Mouse (Mus musculus): ENCODE data around the gene Hsf5. TPM values are rescaled to one million over a fixed set of nuclear protein-coding genes. Genes with fewer than 3 reads are reported as not detected.

Gene Hsf5
- total RNA-seq, 2 experiments from 2014 or later, result 0.47 to 0.66 TPM

GRCm38 (mm10) chr11:87589605-87590004, 27.4 kb upstream of the Hsf5 start:
- no peak for DNase-seq (ENCODE audit: low spot score in 2 of 2)

- peak in 1 of 2 experiments; percentile 54 for DNase-seq (ENCODE audit: low spot score in 2 of 2)
Observed at GRCm38 (mm10) chr11:87590841-87591525, 26.0 kb upstream of the Hsf5 start.

GRCm38 (mm10) chr11:87591526-87592353, 25.2 kb upstream of the Hsf5 start, which contains the start of gene Mtmr4:
TSS of gene Mtmr4 (plus strand) at chr11:87592162.
- peak; percentile 100 for DNase-seq (ENCODE audit: low spot score in 2 of 2)

GRCm38 (mm10) chr11:87592354-87592695, 24.6 kb upstream of the Hsf5 start:
- no peak for DNase-seq (ENCODE audit: low spot score in 2 of 2)

- no peak for DNase-seq (ENCODE audit: low spot score in 2 of 2)
Observed at GRCm38 (mm10) chr11:87592713-87593598, 24.0 kb upstream of the Hsf5 start.

GRCm38 (mm10) chr11:87595327-87595841, 21.6 kb upstream of the Hsf5 start:
- DNase-seq (ENCODE audit: low spot score in 2 of 2), result peak; percentile 83 to 87

- peak in 1 of 2 experiments; percentile 47 for DNase-seq (ENCODE audit: low spot score in 2 of 2)
Observed at GRCm38 (mm10) chr11:87595976-87596375, 21.0 kb upstream of the Hsf5 start.

- no peak for DNase-seq (ENCODE audit: low spot score in 2 of 2)
Observed at GRCm38 (mm10) chr11:87596492-87596891, 20.5 kb upstream of the Hsf5 start.

- DNase-seq (ENCODE audit: low spot score in 2 of 2), result no peak
Observed at GRCm38 (mm10) chr11:87597061-87597460, 19.9 kb upstream of the Hsf5 start.

- DNase-seq (ENCODE audit: low spot score in 2 of 2), result no peak
Observed at GRCm38 (mm10) chr11:87599395-87600089, 17.4 kb upstream of the Hsf5 start.

- DNase-seq (ENCODE audit: low spot score in 2 of 2), result no peak
Observed at GRCm38 (mm10) chr11:87600322-87600853, 16.6 kb upstream of the Hsf5 start.

GRCm38 (mm10) chr11:87602234-87602633, 14.7 kb upstream of the Hsf5 start:
- DNase-seq (ENCODE audit: low spot score in 2 of 2), result no peak

GRCm38 (mm10) chr11:87603571-87603970, 13.4 kb upstream of the Hsf5 start:
- DNase-seq (ENCODE audit: low spot score in 2 of 2), result no peak

GRCm38 (mm10) chr11:87609264-87609663, 7.7 kb upstream of the Hsf5 start:
- no peak for DNase-seq (ENCODE audit: low spot score in 2 of 2)

GRCm38 (mm10) chr11:87611547-87611946, 5.4 kb upstream of the Hsf5 start:
- DNase-seq (ENCODE audit: low spot score in 2 of 2), result no peak

GRCm38 (mm10) chr11:87613972-87614371, 3.0 kb upstream of the Hsf5 start:
- DNase-seq (ENCODE audit: low spot score in 2 of 2), result no peak

- DNase-seq (ENCODE audit: low spot score in 2 of 2), result no peak
Observed at GRCm38 (mm10) chr11:87615551-87615950, 1.4 kb upstream of the Hsf5 start.

- peak in 1 of 2 experiments; percentile 55 for DNase-seq (ENCODE audit: low spot score in 2 of 2)
Observed at GRCm38 (mm10) chr11:87615952-87616351, 1.0 kb upstream of the Hsf5 start.

GRCm38 (mm10) chr11:87617606-87618005, 642 bp downstream of the Hsf5 start:
- DNase-seq (ENCODE audit: low spot score in 2 of 2), result no peak

- no peak for DNase-seq (ENCODE audit: low spot score in 2 of 2)
Observed at GRCm38 (mm10) chr11:87623160-87623559, 6.2 kb downstream of the Hsf5 start.

All from layer of hippocampus, adult 18-20 months (tissue).